ENCODE assay signal across 8 mouse cellular contexts in the genomic region with DNA sequence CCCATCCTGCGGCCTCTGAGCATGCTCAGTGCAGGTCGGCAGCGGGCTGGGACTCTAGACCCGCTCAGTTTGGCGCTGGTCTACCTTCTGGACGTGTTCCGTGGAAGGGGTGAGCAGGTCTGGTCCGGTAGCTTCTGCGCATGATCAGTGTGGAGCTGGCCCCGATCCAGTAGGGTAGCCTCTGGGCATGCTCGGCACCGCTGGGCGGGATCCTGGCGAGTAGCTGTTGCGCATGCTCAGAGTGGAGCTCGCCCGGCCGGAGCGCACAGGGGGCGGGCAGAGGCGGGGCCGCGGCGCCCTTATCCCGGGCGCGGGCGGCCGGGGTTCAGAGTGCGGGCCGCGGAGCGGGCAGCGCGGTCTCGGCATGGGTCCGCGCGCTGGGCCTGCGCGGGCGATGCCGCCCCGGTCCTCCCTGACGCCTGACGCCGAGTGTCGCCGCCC. TPM values are rescaled to one million over a fixed set of nuclear protein-coding genes. Genes with fewer than 3 reads are reported as not detected.
DNase-seq lines count a peak whose midpoint lies in the region; ATAC-seq and TF ChIP-seq lines count a peak whose summit lies in the region.

TSS of gene Ipmk (plus strand) at position 255 of the 441 bp plus-strand sequence.

- dilution Hi-C loops in CH12.LX (cut with MboI; ENCODE audit: extremely low pct_ligation_motif_present, extremely low pct_unique_long_range_greater_than_20kb, low sequenced_read_pairs): no loop called here

- peak within 1 kb of the TSS; percentile 85 to 96 (median 95) for H3K4me3 ChIP-seq in CH12.LX (replicated peaks in 1 of 3; ENCODE audit: low read depth in 2 of 3, low read length in 2 of 3, poor library complexity in 1 of 3)
- peak within 1 kb of the TSS; percentile 90 for H3K4me3 ChIP-seq in forebrain, embryonic 12.5 days (replicated peaks)
- peak within 1 kb of the TSS; percentile 81 for H3K4me3 ChIP-seq in heart, postnatal 0 days (ENCODE audit: low read depth, low read length)
- peak within 1 kb of the TSS; percentile 74 for H3K4me3 ChIP-seq in liver, embryonic 16.5 days (ENCODE audit: low read depth, low read length)
- H3K4me3 ChIP-seq in neural tube, embryonic 13.5 days: peak within 1 kb of the TSS; percentile 85
- peak within 1 kb of the TSS; percentile 94 for H3K4me3 ChIP-seq in testis, adult 2 months (ENCODE audit: control insufficient read depth, low read depth, low read length)

- in situ Hi-C loops in CH12.LX (cut with MboI; ENCODE audit: low pct_ligation_motif_present, low pct_unique_long_range_greater_than_20kb, low sequenced_read_pairs): loop anchor here (10.0 kb wide), 1 partner anchor 47 kb away; no protein-coding TSS in a partner anchor

- no peaks in the 10 kb centered on the region for H3K27me3 ChIP-seq in CH12.LX (replicated peaks)
- no peaks in the 10 kb centered on the region for H3K27me3 ChIP-seq in forebrain, embryonic 12.5 days
- H3K27me3 ChIP-seq in heart, postnatal 0 days (ENCODE audit: control insufficient read depth, insufficient read depth, low read length): no peaks in the 10 kb centered on the region
- H3K27me3 ChIP-seq in liver, embryonic 16.5 days (ENCODE audit: control insufficient read depth, insufficient read depth, low read depth, low read length): no peaks in the 10 kb centered on the region
- H3K27me3 ChIP-seq in neural tube, embryonic 13.5 days: no peaks in the 10 kb centered on the region
- H3K27me3 ChIP-seq in testis, adult 2 months (ENCODE audit: control insufficient read depth, insufficient read depth, low read length): no peaks in the 10 kb centered on the region

- peaks cover 6 to 27% of the 10 kb centered on the region in 2 experiments for H3K36me3 ChIP-seq in CH12.LX (replicated peaks in 1 of 2; ENCODE audit: control insufficient read depth in 1 of 2, insufficient read depth in 1 of 2, low read length in 1 of 2)
- 0 out of 2 replicates have a peak, but pooled peaks cover 3% of the 10 kb centered on the region for H3K36me3 ChIP-seq in forebrain, embryonic 12.5 days (replicated peaks)
- H3K36me3 ChIP-seq in heart, postnatal 0 days (replicated peaks; ENCODE audit: control insufficient read depth, insufficient read depth, low read length): 0 out of 2 replicates have a peak, but pooled peaks cover 6% of the 10 kb centered on the region
- H3K36me3 ChIP-seq in liver, embryonic 16.5 days (ENCODE audit: control insufficient read depth, insufficient read depth): no peaks in the 10 kb centered on the region
- H3K36me3 ChIP-seq in neural tube, embryonic 13.5 days: no peaks in the 10 kb centered on the region
- no peaks in the 10 kb centered on the region for H3K36me3 ChIP-seq in testis, adult 2 months (ENCODE audit: control insufficient read depth, insufficient read depth, low read length)

- H3K9ac ChIP-seq in CH12.LX (ENCODE audit: insufficient read depth, low read depth): peak within 1 kb of the TSS; percentile 66
- peak within 1 kb of the TSS; percentile 92 for H3K9ac ChIP-seq in forebrain, embryonic 12.5 days
- peak within 1 kb of the TSS; percentile 73 for H3K9ac ChIP-seq in heart, postnatal 0 days (replicated peaks; ENCODE audit: low read depth, low read length)
- H3K9ac ChIP-seq in liver, embryonic 16.5 days (ENCODE audit: low read depth, low read length): peak within 1 kb of the TSS; percentile 80
- peak within 1 kb of the TSS; percentile 93 for H3K9ac ChIP-seq in neural tube, embryonic 13.5 days

- TF ChIP-seq POLR2A in CH12.LX (IDR thresholded peaks at IDR 0.05; ENCODE audit: low read depth, low read length): peak; percentile 91
- TF ChIP-seq POLR2A in testis, adult 2 months (IDR thresholded peaks at IDR 0.05; ENCODE audit: control insufficient read depth, low read depth, low read length): peak; percentile 67

- peak within 1 kb of the TSS; percentile 76 for H3K27ac ChIP-seq in CH12.LX (ENCODE audit: insufficient read depth, low read depth)
- peak within 1 kb of the TSS; percentile 82 for H3K27ac ChIP-seq in forebrain, embryonic 12.5 days
- H3K27ac ChIP-seq in heart, postnatal 0 days (ENCODE audit: low read depth): peak within 1 kb of the TSS; percentile 76
- peak within 1 kb of the TSS; percentile 92 for H3K27ac ChIP-seq in liver, embryonic 16.5 days (ENCODE audit: low read length)
- peak within 1 kb of the TSS; percentile 83 for H3K27ac ChIP-seq in neural tube, embryonic 13.5 days (replicated peaks)
- H3K27ac ChIP-seq in testis, adult 2 months (ENCODE audit: control insufficient read depth, insufficient read depth, low read depth, low read length): peak within 1 kb of the TSS; percentile 78

- no peaks in the 10 kb centered on the region for H3K9me3 ChIP-seq in CH12.LX (replicated peaks; ENCODE audit: low read length)
- no peaks in the 10 kb centered on the region for H3K9me3 ChIP-seq in forebrain, embryonic 12.5 days
- no peaks in the 10 kb centered on the region for H3K9me3 ChIP-seq in heart, postnatal 0 days (replicated peaks; ENCODE audit: control insufficient read depth, low read length)
- H3K9me3 ChIP-seq in liver, embryonic 16.5 days (replicated peaks; ENCODE audit: control insufficient read depth, low read length): no peaks in the 10 kb centered on the region
- no peaks in the 10 kb centered on the region for H3K9me3 ChIP-seq in neural tube, embryonic 13.5 days

- H3K79me2 ChIP-seq in CH12.LX (replicated peaks; ENCODE audit: control insufficient read depth, extremely low read depth, insufficient read depth, poor library complexity, severe bottlenecking): peaks cover 11% of the 10 kb centered on the region

- TF ChIP-seq RAD21 in CH12.LX (IDR thresholded peaks at IDR 0.05; ENCODE audit: low read depth, low read length): no peak

- no peak for TF ChIP-seq CTCF in CH12.LX (conservative IDR thresholded peaks at IDR 0.05 in 1 of 2, IDR thresholded peaks at IDR 0.05 in 1 of 2; ENCODE audit: low read depth in 2 of 2, low read length in 2 of 2)
- TF ChIP-seq CTCF in heart, postnatal 0 days (IDR thresholded peaks at IDR 0.05; ENCODE audit: low read depth): no peak
- no peak for TF ChIP-seq CTCF in testis, adult 2 months (IDR thresholded peaks at IDR 0.05; ENCODE audit: control insufficient read depth, insufficient read depth, insufficient replicate concordance, low read depth, low read length)

- no peak for TF ChIP-seq EP300 in CH12.LX (IDR thresholded peaks at IDR 0.05; ENCODE audit: low read length)
- no peak for TF ChIP-seq EP300 in heart, postnatal 0 days (IDR thresholded peaks at IDR 0.05; ENCODE audit: low read depth)

- H3K4me2 ChIP-seq in CH12.LX (ENCODE audit: insufficient read depth, low read depth, poor library complexity, severe bottlenecking): peak within 1 kb of the TSS; percentile 77
- H3K4me2 ChIP-seq in forebrain, embryonic 12.5 days: peak within 1 kb of the TSS; percentile 95
- H3K4me2 ChIP-seq in heart, postnatal 0 days (ENCODE audit: low read depth, low read length): peak within 1 kb of the TSS; percentile 92
- H3K4me2 ChIP-seq in liver, embryonic 16.5 days (ENCODE audit: low read depth, low read length): peak within 1 kb of the TSS; percentile 98
- H3K4me2 ChIP-seq in neural tube, embryonic 13.5 days: peak within 1 kb of the TSS; percentile 96

- ATAC-seq in forebrain, embryonic 12.5 days (ENCODE audit: low FRiP score): peak; percentile 93
- ATAC-seq in heart, postnatal 0 days (ENCODE audit: insufficient read depth, low read depth): peak; percentile 92
- peak; percentile 90 for ATAC-seq in liver, embryonic 16.5 days (ENCODE audit: low read depth)
- ATAC-seq in neural tube, embryonic 13.5 days (ENCODE audit: low read depth): peak; percentile 92

- H3K4me1 ChIP-seq in CH12.LX (ENCODE audit: control insufficient read depth in 1 of 2, insufficient read depth in 2 of 2): peaks cover 2 to 54% of the 10 kb centered on the region in 2 experiments; a peak in 2 of 4 replicates
- peaks cover 34% of the 10 kb centered on the region for H3K4me1 ChIP-seq in forebrain, embryonic 12.5 days
- H3K4me1 ChIP-seq in heart, postnatal 0 days (ENCODE audit: control insufficient read depth, insufficient read depth): peaks cover 16% of the 10 kb centered on the region
- H3K4me1 ChIP-seq in liver, embryonic 16.5 days (ENCODE audit: control insufficient read depth, low read depth, low read length): peaks cover 35% of the 10 kb centered on the region
- peaks cover 46% of the 10 kb centered on the region for H3K4me1 ChIP-seq in neural tube, embryonic 13.5 days (replicated peaks)
- H3K4me1 ChIP-seq in testis, adult 2 months (ENCODE audit: control insufficient read depth, insufficient read depth, low read length): peaks cover 25% of the 10 kb centered on the region

- 0% methylated on average over 49 of the region's 49 CpGs for WGBS in forebrain, embryonic 12.5 days
- WGBS in heart, postnatal 0 days: 3% methylated on average over 18 of the region's 49 CpGs
- WGBS in liver, embryonic 16.5 days (ENCODE audit: insufficient replicate concordance): 0% methylated on average over 34 of the region's 49 CpGs
- under 1% methylated on average over 41 of the region's 49 CpGs for WGBS in neural tube, embryonic 13.5 days

- DNase-seq in CH12.LX (ENCODE audit: extremely low read depth): peak; percentile 98
- DNase-seq in c-Kit-positive CD71-positive TER-119-negative erythroid progenitor cells, embryonic 14.5 days (ENCODE audit: low read depth): peak; percentile 91
- DNase-seq in heart, postnatal 0 days (ENCODE audit: low spot score): peak; percentile 94
- DNase-seq in kidney, postnatal 4 days: peak; percentile 99 to 100

TF ChIP-seq in CH12.LX, 34 proteins besides CTCF, POLR2A, EP300 and RAD21 (continues in another document):
- peak; percentile 90; the same call in 1 of the 2 replicates for TF ChIP-seq ZMIZ1 (IDR thresholded peaks at IDR 0.05; ENCODE audit: low read depth, low read length)
- TF ChIP-seq NRF1 (IDR thresholded peaks at IDR 0.05; ENCODE audit: low read depth, low read length): peak; percentile 93
- no peak for TF ChIP-seq JUND (conservative IDR thresholded peaks at IDR 0.05; ENCODE audit: low read depth, low read length)
- TF ChIP-seq CHD1 (IDR thresholded peaks at IDR 0.05; ENCODE audit: low read depth, low read length): no peak
- TF ChIP-seq TCF12 (IDR thresholded peaks at IDR 0.05; ENCODE audit: low read depth, low read length): peak; percentile 86
- peak; percentile 7; the same call in 1 of the 2 replicates for TF ChIP-seq MEF2A (IDR thresholded peaks at IDR 0.05; ENCODE audit: borderline replicate concordance, low read depth, low read length)
- TF ChIP-seq NELFE (IDR thresholded peaks at IDR 0.05; ENCODE audit: low read depth, low read length): peak; percentile 53

RNA-seq across cellular contexts. Expression of gene Ipmk, which starts in this region (rescaled TPM):
- total RNA-seq in CH12.LX (2012; rRNA removed) (14.7 and 15.2 TPM in 2 replicates), CH12.LX (2014; rRNA removed) (21.8 and 23.8 TPM in 2 replicates)
- polyA plus RNA-seq in CH12.LX (2012; ENCODE audit: insufficient read length, low read depth): 24.0 and 27.1 TPM in 2 replicates
- 24.8 and 25.9 TPM in 2 replicates for polyA plus RNA-seq in forebrain, embryonic 12.5 days (2016; fragmentation: Nextera tagmentation; extraction: Ambion mirVana)
- total RNA-seq in heart, postnatal 0 days (2014; rRNA removed; ENCODE audit: low replicate concordance): 6.8 and 8.0 TPM in 2 replicates
- polyA plus RNA-seq in heart, postnatal 0 days (2015; fragmentation: Nextera tagmentation; extraction: Ambion mirVana): 4.9 TPM in 2 replicates
- 9.1 and 9.3 TPM in 2 replicates for polyA plus RNA-seq in liver, embryonic 16.5 days (2015; fragmentation: Nextera tagmentation; extraction: Ambion mirVana)
- polyA plus RNA-seq in neural tube, embryonic 13.5 days (2015; fragmentation: Nextera tagmentation; extraction: Ambion mirVana): 16.0 and 17.9 TPM in 2 replicates
- 4.5 and 5.3 TPM in 2 replicates for polyA plus RNA-seq in testis, adult 2 months (2012; rRNA removed)

Comparison
In these comparisons a context has a peak if more than half of its experiments do, and no peak if none do; other contexts are left out.
1. Peak in every context shown above with its lines: DNase-seq, ATAC-seq, H3K4me3 ChIP-seq and H3K27ac ChIP-seq.